Mouse (Mus musculus): ENCODE measurements around the gene Gm12355.

GRCm38 (mm10) chr11:98595955-98596354 lies 29.5 kb downstream of the Gm12355 start:
- TF ChIP-seq CTCF (IDR thresholded peaks at IDR 0.05; ENCODE audit: borderline replicate concordance, extremely low read depth, insufficient read depth, insufficient read length): no peak
- TF ChIP-seq POLR2A (IDR thresholded peaks at IDR 0.05; ENCODE audit: borderline replicate concordance, extremely low read depth, insufficient read depth, insufficient read length, poor library complexity, severe bottlenecking): no peak

Measured in brain, embryonic 14.5 days (tissue).